Mouse (Mus musculus) ES-Bruce4 (cell line): Measurements from ENCODE around the gene Pde7b.

Experiments
- CTCF ChIP-seq: IDR thresholded peaks from one replicate; pipeline ENCODE4 v1.8.1; 2011; ENCODE audit warnings: low read depth, low read length
- POLR2A ChIP-seq: IDR thresholded peaks from one replicate; pipeline ENCODE4 v1.8.1; 2011; ENCODE audit warnings: low read length; ENCODE audit not compliant: insufficient read depth

GRCm38 (mm10) chr10:20672591-20672990, 52.3 kb downstream of the Pde7b start:
- TF ChIP-seq CTCF (no peak), POLR2A (no peak)
